Mouse (Mus musculus): Measurements from ENCODE around the gene Hist1h2bg. TPM values are rescaled to one million over a fixed set of nuclear protein-coding genes. Genes with fewer than 3 reads are reported as not detected.
A peak's percentile ranks its signal among the peaks of the same experiment; 100 is the strongest.
"Not testable (repeated sequence)": the region's sequence is repeated elsewhere in the genome, so short reads cannot be mapped to it uniquely, and the experiment has no call there.

Gene Hist1h2bg
- 10 to 100 TPM; 79.1 to 83.5 TPM for total RNA-seq (2021)

- DNase-seq (ENCODE audit: extremely low spot score in 1 of 2, low spot score in 1 of 2): peak; percentile 43 to 69
Measured at GRCm38 (mm10) chr13:23571022-23571503, at the start of gene Hist1h2bg, which contains the start of gene Hist1h2ae. TSS of gene Hist1h2bg (plus strand) at chr13:23571396. TSS of gene Hist1h2ae (minus strand) at chr13:23571220.

- DNase-seq (ENCODE audit: extremely low spot score in 1 of 2, low spot score in 1 of 2): peak; percentile 62 to 78
Measured at GRCm38 (mm10) chr13:23521703-23522102, 49.5 kb upstream of the Hist1h2bg start.

DNA sequence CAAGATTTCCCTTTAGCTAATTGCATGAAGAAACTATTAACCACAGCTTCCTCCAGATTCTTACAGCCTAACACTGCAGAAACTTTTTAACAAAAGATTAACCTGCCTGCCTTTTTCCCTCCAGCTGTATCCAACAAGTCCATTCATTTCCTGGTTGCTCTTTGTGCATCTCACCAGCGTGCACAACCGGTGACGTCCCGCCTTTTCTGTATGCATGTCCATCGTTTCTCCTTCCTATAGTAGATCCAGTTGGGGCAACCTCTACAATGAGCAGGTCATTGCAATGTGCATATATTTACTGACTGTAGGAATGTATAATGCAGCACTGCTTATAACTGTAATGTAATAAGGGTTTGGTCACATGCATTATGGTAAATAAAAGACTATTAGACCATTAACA, 47.2 kb upstream of the Hist1h2bg start:
- DNase-seq (ENCODE audit: extremely low spot score in 1 of 2, low spot score in 1 of 2): no peak

DNA sequence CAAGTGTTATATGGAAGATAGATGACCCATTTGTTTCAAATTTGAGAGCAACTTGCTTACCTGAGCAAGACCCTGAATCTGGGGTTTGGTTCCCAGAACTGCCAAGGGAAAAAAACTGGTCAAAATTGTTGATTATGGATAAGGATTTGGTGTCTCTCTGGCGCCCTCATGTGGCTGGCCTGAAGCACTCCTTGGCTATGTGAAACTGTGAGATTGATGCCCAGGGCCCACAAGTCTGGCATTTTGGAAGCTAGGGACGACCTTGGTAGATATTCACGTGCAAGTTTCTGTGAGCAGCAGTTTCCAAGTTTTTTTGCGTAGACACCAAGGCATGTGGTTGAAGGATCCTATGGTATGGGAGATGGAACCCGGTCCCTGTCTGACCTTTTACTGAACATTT, 46.5 kb upstream of the Hist1h2bg start:
- DNase-seq (ENCODE audit: extremely low spot score in 1 of 2, low spot score in 1 of 2): peak; percentile 72 to 87

GRCm38 (mm10) chr13:23525901-23526300, 45.3 kb upstream of the Hist1h2bg start:
- DNase-seq (ENCODE audit: extremely low spot score in 1 of 2, low spot score in 1 of 2): no peak

- DNase-seq (ENCODE audit: extremely low spot score in 1 of 2, low spot score in 1 of 2): peak; percentile 93 to 99
Measured at GRCm38 (mm10) chr13:23526312-23526711, 44.9 kb upstream of the Hist1h2bg start.

- DNase-seq (ENCODE audit: extremely low spot score in 1 of 2, low spot score in 1 of 2): no peak
Measured at GRCm38 (mm10) chr13:23529005-23529404, 42.2 kb upstream of the Hist1h2bg start.

GRCm38 (mm10) chr13:23529480-23530165, 41.6 kb upstream of the Hist1h2bg start:
- DNase-seq (ENCODE audit: extremely low spot score in 1 of 2, low spot score in 1 of 2): no peak

DNA sequence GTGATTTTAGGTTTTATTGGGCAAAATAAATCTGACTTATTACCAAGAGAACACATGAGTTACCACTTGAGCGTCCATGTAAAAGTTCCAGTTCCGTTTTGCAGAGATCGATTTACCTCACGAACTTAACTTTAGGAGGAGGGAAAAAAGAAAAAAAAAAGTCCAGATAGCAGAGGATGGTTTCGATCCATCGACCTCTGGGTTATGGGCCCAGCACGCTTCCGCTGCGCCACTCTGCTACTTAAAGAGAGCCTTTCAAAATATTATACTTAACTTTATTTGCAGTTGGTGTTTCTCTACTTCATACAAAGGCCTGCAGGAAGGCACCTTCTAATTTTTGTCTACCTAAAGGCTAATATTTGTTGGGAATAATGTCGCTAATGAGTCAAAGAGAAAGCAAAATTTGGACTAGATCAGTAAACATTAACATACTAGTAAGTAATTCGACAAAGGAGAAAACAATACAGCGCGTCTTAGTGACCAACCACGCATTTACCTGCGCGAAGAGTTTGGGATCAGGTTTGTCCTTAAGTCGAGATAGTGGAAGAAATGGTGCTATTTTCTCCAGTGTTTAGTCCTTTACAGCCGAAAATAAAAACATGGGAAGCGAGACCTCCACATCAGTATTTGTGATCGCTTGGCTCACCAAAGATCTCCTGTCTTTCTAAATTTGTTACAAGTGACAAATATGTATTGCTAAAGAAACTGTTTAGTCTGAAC, 40.9 kb upstream of the Hist1h2bg start:
- DNase-seq (ENCODE audit: extremely low spot score in 1 of 2, low spot score in 1 of 2): peak; percentile 56 to 67

DNA sequence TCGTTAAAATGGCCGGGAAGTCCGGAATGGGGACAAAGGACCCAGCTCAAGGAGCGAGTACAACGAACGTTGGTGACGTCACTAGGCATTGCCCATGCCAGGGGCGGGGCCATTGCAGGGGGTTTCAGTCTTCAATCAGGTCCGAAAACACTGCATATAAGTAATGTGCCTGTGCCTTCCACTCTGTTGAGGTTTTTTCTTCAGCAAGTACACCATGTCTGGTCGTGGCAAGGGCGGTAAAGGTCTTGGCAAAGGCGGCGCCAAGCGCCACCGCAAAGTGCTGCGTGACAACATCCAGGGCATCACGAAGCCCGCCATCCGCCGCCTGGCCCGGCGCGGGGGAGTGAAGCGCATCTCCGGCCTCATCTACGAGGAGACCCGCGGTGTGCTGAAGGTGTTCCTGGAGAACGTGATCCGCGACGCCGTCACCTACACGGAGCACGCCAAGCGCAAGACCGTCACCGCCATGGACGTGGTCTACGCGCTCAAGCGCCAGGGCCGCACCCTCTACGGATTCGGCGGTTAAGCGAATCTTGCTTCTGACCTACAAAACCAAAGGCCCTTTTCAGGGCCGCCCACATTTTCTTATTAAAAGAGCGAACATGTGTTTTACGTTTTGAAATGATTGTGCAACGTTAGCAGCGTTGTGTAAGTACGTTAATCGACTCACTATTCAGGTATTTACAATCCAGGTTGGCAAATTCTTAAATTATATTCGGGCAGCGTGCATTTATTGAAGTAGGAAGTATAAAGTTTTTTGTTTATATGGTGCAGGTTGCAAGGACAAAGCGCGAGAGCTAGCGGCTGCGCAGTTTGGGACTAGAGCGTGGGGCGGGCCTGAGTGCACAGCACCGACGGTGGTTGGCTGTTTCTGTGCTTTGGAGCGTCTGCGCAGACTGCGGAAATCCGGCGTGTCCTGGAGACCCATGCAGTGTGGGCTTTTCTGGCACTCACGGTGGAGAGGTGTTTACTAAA, 40.0 kb upstream of the Hist1h2bg start, which contains the start of gene Hist1h4h:
TSS of gene Hist1h4h (plus strand) at position 150 of the 975 bp plus-strand sequence.
- peak; percentile 84 to 94 for DNase-seq (ENCODE audit: extremely low spot score in 1 of 2, low spot score in 1 of 2)

- no peak for DNase-seq (ENCODE audit: extremely low spot score in 1 of 2, low spot score in 1 of 2)
Measured at GRCm38 (mm10) chr13:23532262-23533075, 38.7 kb upstream of the Hist1h2bg start.

DNA sequence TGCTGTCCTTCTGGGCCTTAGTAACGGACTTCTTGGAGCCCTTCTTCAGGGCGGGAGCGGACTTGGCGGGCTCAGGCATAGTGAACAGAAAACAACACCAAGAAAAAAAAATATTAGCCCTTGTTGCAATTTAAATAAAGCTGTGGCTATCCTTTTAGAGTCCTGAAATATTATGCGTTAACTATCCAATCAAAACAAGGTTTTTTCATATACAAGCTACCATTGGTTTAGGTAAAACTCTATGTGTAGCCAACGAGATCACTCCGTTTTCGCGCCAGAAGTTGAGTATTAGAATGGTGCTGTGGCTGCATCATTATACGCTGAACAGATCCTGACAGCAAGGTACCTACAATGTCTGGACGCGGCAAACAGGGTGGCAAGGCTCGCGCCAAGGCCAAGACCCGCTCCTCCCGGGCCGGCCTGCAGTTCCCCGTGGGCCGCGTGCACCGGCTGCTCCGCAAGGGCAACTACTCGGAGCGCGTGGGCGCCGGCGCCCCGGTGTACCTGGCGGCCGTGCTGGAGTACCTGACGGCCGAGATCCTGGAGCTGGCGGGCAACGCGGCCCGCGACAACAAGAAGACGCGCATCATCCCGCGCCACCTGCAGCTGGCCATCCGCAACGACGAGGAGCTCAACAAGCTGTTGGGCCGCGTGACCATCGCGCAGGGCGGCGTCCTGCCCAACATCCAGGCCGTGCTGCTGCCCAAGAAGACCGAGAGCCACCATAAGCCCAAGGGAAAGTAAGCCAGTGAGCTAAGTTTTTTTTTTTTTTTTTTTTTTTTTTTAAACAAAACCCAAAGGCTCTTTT, 37.4 kb upstream of the Hist1h2bg start, which contains the start of gene Hist1h2af:
TSS of gene Hist1h2af (plus strand) at position 347 of the 808 bp plus-strand sequence.
- DNase-seq (ENCODE audit: extremely low spot score in 1 of 2, low spot score in 1 of 2): not testable (repeated sequence)

DNA sequence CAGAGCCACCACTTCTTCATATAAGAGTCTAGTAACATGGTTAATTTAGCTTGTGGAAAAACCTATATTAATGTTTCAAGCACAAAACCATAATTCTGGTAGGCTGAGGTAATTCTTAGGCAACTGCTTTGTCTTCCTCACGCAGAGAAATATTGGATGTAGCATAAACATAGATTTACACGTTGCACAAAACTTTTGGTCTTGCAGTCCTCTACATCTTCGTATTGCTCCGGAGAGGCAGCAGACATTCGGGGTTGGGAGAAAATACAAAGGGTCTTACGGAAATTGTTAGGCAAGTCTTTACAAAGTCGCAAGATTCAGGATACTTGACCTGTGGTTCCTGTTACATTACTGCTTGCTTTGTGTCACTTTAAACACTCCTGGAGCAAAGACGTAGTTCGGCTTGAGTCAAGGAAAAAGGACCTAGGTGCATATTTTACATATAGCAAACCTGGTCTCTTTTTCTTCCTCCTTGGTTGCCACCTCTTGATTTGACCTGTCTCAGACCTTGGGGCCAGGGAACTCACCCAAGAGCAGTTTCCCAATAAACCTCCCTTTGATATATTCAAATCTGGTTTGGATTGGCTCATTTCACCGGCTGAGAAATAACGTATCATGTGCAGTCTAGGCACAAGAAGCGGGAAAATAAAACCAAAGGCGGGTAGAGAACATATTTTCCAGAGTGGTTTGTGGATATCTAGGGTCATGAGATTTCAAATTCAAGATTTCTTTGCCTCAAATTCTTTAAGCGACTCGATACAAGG, 36.6 kb upstream of the Hist1h2bg start:
- DNase-seq (ENCODE audit: extremely low spot score in 1 of 2, low spot score in 1 of 2): no peak

- peak; percentile 64 to 85 for DNase-seq (ENCODE audit: extremely low spot score in 1 of 2, low spot score in 1 of 2)
Measured at GRCm38 (mm10) chr13:23535137-23536075, 35.8 kb upstream of the Hist1h2bg start, which contains the start of gene Hist1h3g. TSS of gene Hist1h3g (plus strand) at chr13:23535422.

DNA sequence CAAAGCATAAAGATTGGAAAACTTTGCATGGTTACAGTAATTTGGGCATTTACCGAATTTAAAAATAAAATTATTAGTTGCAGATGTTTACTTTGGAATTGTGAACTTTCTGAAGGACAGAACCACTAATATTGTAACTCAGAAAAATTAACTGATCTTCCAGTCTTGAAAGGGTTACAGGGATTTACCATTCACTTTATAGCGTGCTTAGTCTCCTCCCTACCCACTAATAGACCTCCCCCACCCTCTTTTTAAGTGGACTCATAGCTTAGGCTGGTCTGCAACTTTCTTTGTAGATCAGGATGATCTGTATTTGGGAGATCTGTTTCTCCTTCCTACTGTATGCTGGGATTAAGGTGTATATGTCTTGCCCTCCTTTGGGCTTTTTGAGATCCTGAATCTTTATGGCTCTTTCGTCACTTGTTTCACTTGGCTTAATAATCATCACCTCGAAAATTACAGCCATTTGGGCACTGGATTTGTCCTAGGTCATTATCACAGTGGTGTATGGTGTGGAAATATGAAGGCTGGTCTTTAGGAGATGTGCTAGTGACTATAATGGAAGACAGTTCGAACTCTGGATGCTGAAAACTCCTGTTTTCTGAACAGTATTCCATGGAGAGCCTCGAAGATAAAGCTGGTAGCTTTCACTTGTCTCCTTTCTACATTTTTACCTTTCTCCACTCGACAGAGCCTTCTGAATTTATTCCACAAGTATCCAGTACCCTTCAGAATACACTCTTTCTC, 34.9 kb upstream of the Hist1h2bg start:
- no peak for DNase-seq (ENCODE audit: extremely low spot score in 1 of 2, low spot score in 1 of 2)

Measured in layer of hippocampus, postnatal 25 days (tissue).